Mouse (Mus musculus): ENCODE results near the gene Eml4.

Gene Eml4

DNA sequence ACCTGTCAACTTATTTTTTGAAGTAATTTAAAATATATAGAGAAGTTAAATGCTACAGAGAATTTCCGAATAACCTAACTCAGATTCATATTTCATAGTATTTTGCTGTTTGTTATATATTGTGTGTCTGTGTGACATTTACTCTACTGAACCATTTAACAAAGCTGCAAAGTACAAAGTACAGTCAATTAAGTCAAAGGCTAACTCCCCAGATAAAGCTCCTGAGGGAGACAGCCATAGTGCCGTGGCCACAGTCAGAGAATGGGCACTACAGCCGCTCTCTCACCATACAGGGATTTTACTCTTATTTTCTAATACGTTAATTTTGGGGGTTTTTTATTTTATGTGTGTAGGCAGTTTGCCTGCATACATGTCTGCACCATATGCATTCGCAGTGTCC lies 32.0 kb downstream of the Eml4 start:
- DNase-seq (ENCODE audit: low spot score in 2 of 2), result no peak

DNA sequence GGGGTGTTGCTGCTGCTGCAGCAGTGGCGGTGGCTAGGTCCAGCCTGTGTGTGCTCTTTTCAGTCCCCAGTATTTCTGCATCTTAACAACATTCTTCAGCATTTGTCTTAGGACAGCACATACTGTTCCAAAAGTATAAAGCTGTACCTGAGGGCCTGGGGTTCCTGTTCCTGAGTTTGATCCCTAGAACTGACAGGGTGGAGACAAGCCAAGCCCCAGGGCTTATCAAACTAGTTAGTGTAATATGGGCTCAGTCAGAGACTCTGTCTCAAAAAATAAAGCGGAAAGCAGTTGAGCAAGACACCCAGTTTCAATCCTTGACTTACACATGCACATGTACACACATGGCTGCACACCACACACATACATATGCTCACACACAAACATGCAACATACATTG lies 34.2 kb downstream of the Eml4 start:
- DNase-seq (ENCODE audit: low spot score in 2 of 2), result no peak

DNA sequence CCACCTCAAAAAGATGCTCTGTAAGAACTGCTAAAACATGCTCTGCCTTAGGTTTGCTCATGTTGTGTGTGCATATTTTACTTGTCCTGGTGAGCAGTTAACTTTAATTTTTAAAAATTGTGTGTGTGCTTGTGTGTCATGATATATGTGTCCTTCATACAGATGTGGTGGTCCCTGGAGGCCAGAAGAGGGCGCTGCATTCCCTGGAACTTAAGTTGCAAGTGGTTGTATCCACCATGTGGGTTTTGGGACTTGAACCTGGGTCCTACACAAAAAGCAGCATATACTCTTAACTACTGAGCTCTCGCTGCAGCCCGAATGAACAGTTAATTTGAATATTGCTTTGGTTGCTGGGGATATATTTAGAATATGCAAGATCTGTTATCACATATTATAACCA lies 36.4 kb downstream of the Eml4 start:
- DNase-seq (ENCODE audit: low spot score in 2 of 2), result no peak

DNA sequence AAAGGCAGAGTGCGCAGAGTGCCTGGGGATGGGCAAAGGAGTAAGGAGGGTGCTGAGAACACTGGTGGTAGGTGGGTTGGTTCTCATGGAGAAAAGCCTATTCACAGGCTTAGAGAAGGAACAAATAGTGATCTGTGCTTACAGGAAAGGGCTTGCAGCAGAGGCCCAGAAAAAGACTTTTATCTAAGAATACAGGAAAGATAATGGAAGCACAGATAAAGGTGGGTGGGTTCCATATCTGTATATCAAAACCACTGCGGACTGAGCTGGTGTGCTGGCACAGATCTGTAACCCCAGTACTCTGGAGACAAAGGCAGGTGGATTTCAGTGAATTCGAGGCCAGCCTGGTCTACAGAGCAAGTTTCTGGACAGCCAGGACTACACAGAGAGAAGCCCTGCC lies 43.3 kb downstream of the Eml4 start:
- DNase-seq (ENCODE audit: low spot score in 2 of 2), result no peak

DNA sequence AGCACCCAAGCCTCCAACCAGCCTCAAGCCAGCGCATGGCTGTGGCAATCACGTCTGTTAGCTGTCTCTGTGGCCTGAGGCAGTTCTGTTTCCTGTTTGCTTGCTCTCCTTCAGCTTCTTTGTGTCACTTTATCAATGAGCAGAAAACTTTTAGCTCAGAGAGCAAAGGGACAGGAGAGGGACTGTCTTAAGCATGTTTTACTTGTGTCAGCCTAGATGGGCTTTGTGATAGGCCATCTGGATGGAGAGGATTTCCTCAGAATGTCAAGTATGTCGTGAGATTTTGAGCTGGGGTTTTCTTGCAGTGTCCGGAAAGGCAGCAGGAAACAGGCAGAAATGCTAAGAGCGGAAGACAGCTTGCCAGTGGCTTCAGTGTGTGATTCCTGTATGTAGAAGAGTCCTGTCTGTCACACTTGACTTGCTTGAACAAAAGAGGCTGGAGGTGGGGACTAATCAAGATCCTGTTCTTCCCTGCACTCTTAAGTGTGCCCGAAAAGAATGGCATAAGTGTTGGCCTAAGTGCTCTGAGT lies 46.9 kb downstream of the Eml4 start:
- no peak for DNase-seq (ENCODE audit: low spot score in 2 of 2)

DNA sequence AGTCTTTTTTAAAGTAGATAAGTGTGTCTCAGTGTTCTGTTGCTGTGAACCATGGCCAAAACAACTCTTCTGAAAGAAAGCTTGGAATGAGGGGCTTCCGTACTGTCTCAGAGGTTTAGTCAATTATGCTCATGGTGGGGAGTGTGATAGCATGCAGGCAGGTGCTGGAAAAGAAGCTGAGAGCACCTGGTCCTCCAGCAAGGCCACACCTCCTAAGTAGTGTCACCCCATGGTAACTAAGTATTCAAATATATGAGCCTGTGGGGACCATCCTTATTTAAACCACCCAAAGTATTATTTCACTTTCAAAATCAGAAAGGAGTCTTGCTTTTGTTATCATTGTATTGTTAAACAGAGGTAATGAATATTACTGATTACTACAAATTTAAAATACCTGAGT lies 48.0 kb downstream of the Eml4 start:
- no peak for DNase-seq (ENCODE audit: low spot score in 2 of 2)

DNA sequence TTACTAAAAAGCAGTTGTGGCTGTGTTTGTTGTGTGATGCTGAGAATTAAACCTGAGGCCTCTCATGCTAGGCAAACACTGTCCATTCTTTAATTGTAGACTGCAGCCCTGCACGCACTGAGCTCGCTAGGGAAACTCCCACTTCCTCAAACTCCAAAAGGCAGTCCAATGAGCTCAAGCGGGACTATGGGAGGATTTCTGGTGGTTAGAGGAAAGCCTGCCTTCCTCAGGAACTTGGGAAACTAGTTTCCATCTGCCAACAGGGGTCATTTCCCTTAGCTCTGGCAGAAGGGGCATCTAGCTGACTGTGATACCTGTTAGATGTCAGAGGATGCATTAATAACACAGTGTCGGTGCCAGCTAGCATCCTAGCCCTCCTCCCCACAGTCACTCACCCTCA lies 79.9 kb downstream of the Eml4 start:
- DNase-seq (ENCODE audit: low spot score in 2 of 2), result no peak

DNA sequence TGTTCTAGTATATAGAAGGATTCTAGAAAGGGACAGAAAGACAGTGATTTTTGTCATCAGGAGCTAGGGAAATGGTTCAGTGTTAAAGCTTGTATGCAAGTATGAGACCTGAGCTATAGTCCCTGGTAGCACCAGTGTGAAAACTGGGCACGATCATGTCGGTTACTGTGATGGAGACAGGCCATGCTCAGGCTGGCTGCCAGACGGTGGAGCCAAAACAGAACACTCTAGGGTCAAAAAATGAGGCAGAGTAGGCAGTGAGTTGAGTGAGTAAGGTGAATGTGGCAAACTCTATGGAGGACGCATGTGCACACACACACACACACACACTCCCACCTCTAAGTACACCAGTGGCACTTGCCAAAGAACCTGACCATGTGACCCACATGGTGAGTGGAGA lies 92.7 kb downstream of the Eml4 start:
- DNase-seq (ENCODE audit: low spot score in 2 of 2), result no peak

DNA sequence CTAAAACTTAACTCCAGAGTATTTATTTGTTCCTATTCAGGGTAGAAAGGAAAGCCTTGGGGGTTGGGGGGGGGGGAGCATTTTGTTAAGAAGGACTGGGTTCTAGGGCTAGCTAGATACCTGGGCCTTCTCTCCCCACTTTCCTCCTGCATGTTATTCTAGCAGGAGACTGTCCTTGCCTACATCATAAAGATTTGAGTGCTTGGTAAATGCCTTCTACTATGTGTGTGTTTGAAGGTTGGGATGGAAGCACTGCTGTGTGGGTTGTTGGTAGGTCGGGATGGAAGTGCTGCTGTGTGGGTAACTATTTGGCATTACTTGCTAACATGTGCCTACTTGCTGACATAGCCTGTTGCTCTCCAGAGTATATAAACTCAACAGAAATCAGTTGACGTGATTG lies 98.9 kb downstream of the Eml4 start:
- no peak for DNase-seq (ENCODE audit: low spot score in 2 of 2)

DNA sequence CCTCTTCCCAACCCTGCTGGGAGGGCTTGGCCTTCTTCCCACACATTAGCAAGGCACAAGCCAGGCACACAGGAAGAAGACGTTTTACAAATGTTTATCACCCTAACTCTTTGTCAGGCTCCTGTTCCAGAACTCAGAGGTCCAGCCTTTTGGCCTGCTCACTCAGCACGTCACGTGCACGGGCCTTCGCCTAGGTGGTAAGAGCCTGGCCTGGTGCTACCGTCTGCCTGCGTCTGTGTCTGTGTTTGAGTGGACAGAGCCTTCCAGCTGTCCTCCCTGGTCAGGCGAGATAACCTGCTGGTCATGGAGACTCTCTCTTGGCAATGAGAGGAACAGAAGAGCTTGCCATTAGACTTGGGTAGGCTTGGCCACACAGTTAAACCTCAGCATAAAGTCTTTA lies 100.6 kb downstream of the Eml4 start:
- no peak for DNase-seq (ENCODE audit: low spot score in 2 of 2)

DNA sequence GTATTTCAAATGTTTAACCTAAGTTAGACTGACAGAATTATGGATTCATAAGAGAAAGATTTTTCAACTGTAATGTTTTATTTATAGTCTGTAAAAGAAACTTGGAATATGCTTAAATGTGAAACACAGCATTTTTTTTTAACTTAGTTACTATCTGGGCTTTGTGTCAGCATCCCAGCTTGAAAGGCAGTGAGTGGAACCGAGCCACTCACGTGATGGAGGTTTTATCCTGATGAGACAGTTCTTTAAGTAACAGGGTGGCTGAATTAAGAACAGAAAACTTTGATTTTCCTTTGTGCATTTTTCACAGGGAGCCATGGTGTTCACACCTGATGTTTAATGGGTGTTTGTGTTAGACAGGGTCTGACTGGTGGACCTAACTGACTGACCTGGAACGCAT lies 101.1 kb downstream of the Eml4 start:
- DNase-seq (ENCODE audit: low spot score in 2 of 2), result no peak

DNA sequence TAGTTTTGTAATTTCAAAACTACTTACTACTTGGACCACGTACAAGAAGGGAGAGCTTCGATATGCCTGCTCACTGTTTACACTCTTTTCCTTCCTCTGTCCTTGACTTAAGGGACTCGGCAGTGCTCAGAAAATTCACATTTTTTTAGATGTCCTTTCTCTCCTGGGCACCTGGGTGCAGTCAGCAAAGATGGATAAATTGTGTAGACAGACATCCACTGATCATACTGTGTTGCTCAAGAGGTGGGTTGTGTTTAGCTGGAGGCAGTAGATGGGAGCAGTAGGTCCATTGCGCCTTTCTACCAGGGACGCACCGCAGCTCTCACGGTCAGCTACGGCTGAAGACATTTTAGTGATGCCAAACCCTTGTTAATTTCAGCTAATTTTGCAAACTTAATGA lies 101.7 kb downstream of the Eml4 start:
- DNase-seq (ENCODE audit: low spot score in 2 of 2), result no peak

DNA sequence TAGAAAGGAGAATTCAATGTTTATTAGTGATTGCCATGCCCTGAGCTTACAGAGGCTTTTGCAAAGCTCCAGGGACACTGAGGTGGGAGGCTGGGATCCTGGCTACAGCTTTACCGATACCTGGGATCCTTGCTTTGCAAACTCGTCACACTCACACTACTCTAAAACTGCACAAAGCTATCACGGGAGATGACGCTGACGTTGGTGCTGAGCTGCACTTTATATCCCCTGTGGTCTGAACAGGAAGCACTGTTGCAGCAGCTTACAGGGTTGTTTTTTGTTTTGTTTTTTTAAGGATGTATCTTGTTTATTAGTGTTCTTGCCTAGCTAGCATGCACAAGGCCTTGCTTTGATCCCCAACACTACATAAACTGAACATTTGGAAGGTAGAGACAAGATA lies 102.9 kb downstream of the Eml4 start:
- DNase-seq (ENCODE audit: low spot score in 2 of 2), result no peak

DNA sequence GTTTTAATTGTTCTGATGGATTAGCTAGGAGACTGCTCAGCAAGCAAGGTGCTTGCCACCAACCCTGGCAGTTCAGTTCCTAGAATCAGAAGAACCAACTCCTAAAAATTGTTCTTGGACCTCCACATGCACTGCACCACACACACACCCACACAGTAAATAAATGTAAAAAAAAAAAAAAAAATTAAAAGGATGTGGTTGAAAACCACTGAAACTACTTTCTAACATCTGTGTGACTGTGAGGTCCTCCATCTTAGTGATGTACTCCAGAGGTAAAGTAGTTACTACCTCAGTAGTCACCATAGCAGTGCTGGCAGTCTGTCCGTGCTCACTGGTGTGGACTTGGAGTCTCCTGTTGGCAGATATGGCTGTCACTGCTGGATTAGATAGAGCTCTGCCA lies 106.5 kb downstream of the Eml4 start:
- DNase-seq (ENCODE audit: low spot score in 2 of 2), result no peak

DNA sequence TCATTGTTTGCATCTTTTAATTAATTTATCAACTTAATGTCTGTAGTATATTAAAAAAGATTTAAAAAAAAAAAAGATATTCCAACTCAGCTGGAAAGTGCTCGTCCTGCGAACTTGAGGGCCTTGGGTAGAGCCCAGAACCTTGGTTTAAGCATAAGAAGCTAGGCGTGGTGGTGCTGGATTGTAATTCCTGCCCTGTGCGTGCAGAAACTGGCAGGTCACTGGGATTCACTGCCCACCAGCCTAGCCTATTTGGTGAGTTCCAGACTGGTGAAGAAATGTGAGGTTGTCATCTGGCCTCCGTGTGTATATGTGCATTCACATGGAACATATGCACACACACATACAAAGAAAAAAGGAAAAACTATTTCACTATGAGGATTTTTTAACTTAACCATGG lies 115.2 kb downstream of the Eml4 start:
- no peak for DNase-seq (ENCODE audit: low spot score in 2 of 2)

DNA sequence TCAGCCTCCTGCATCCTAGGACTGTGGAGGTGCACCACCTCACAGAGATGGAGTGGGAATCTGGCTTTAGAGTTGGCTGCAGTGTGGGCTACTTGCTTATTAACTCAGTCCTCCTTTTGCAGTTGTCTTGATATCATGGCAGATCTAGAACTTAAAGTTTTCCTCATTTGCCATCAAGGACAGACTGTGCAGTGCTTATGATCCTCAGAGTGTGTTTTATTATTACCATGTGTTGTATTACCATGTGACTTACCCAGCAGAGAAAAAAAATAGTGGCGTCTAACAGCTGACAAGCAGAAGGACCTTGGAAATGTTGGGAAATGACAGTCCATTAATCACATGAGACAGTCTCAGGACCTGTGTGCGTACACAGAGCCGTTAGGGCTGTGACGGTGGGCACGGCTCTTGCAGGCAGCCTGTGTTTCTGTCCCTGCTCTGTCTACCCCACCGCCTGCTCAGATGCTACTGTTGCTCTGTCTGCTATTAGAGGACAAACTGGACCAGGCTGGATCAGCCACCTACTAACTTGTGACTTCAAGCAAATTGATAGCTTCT lies 116.0 kb downstream of the Eml4 start:
- DNase-seq (ENCODE audit: low spot score in 2 of 2), result no peak

DNA sequence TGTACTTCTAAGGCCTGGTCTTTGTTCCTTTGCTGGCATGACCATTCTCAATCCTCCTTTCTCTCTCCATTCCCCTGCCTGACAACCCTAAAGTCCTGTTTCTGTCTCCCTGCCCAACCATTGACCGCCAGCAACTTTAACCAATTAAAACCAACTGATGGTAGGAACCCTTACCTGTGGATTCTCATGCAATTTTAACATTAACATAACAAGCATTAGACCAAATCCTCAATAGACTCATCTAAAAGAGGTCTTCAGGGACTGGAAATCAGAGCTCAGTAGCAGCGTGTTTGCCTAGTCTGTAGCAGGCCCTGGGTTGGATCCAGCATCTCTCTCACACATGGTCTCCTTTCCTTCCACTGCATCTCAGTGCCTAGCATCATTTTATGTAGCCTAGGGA lies 118.9 kb downstream of the Eml4 start:
- DNase-seq (ENCODE audit: low spot score in 2 of 2), result no peak

DNA sequence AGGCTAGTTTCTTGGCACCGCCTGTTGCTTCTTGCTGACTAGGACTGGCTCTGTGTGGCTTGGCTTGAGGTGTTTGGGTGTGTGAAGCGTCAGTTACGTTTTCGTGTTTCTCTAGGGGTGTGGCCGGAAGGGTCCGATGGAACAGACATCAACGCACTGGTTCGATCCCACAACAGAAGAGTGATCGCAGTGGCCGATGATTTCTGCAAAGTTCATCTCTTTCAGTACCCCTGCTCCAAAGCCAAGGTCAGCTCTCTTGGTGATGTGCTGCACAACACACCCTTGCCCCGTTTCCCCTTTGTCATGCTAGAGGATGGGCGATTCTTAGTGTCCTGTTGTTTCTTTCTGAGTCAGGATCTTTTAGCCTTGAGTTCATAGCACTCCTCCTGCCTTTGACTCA lies 126.4 kb downstream of the Eml4 start:
- no peak for DNase-seq (ENCODE audit: low spot score in 2 of 2)

DNA sequence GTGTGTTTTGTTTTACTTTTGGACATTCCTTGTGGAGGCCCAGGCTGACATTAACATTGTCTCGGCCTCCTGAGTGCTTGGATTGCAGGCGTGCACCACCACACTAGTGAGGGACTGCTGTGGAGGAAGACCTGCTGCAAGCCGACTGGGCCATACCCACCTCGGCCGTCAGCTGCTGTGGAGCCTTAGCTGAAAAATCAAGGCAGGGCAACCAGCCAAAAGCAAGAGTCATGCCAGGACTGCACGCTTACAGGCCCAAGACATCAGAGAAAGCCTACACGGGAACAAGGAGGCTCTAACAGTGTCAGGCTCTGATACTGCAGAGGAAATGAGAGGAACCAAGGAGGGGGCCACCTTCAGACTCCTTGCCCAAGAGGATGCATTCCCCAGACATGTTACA lies 130.8 kb downstream of the Eml4 start:
- DNase-seq (ENCODE audit: low spot score in 2 of 2), result no peak

DNA sequence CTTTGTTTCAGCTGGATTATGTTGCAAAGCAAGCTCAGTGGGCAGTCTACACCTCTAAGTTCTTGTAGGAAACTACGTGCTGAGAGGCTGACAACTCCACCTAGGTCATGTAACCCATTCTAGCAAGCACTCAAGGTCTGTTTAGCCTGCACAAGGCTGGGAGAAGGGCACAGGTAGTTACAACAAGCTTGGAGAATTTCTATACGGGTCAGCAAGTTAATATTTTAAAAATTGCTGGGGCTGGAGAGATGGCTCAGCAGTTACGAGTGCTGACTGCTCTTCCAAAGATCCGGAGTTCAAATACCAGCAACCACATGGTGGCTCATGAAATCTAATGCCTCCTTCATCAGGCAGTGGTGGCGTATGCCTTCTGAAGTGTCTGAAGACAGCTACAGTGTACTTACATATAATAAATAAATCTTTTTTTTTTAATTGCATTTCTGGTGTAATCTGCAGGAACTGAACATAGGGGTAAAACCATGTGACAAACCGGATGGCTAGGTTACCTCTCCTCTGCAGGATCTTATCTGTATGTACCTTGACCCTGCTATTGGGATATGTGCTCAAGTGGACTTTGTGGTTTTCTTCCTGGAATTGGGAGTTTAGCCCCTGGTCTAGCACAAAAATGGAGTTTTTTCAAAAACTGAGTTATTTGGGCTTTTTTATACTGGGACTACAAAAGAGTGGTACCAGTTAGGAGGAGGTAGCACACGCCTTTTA lies 132.2 kb downstream of the Eml4 start:
- no peak for DNase-seq (ENCODE audit: low spot score in 2 of 2)

DNA sequence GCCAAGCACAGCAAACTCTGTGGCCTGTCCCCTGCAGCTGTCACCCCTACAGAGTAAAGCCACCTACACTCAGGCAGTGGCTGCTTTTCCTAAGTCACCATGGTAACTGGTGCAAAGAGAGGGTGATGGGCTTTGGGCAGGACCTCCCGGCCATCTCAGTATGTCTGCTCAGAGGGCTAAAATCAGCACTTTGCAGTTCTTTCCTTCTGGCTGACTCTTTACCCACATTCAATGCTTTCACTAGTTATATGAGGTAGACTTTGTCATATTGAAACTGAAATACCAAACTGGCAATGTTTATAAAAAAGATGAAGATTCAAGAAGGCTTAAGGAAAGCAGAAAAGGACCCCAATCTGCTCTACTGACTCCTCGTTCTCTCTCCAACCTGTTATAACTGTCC lies 133.1 kb downstream of the Eml4 start:
- DNase-seq (ENCODE audit: low spot score in 2 of 2), result no peak

DNA sequence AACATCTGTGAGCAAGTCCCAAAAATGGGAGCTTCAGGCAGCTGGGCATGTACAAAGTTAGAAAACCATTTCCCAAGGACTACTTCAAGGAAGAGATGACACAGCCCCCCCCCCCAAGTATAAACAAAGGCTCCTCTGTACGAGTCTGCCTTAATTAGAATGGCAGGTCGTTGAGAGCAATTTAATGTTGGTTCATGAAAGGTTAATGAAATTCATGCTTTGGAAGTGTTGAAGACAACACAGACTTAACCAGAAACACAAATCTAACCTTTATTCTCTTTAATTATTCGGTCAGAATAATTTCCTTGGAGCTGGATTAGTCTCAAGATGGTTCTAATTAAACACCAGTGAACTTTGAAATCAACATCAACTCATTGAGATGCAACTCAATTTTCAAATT lies 137.0 kb downstream of the Eml4 start:
- no peak for DNase-seq (ENCODE audit: low spot score in 2 of 2)

DNA sequence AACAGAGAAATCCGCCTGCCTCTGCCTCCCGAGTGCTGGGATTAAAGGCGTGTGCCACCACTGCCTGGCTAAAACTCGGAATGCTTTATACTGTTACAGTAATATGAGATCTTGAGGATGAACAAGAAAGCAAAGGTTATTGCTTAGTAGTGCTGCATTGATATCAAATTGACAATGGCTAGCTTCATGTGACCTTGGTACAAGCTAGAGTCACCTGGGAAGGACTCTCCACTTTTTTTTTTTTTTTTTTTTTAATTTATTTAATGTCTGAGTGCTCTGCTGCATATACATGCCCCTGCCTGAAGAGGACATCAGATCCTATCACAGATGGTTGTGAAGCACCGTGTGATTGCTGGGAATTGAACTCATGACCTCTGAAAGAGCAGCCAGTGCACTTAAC lies 148.2 kb downstream of the Eml4 start:
- no peak for DNase-seq (ENCODE audit: low spot score in 2 of 2)

DNA sequence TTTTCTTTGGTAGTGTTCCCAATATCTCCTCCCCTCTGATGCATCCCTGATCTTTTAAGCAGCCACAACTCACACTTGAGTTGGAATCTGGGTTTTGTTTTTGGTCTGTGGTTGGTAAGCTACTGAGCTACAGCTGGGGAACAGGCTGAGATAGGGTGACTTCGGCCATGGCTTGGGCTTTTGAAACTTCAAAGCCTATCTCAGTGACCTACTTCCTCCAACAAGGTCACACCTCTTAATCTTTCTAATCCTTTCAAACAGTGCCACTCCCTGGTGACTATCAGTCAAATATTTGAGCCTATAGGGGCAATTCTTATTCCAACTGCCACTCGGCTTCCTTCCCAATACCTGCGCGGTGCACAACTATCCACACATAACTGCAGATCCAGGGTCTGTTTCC lies 149.0 kb downstream of the Eml4 start:
- DNase-seq (ENCODE audit: low spot score in 2 of 2), result no peak
